Mouse (Mus musculus): ENCODE measurements around the gene Bcl2l13.

DNA sequence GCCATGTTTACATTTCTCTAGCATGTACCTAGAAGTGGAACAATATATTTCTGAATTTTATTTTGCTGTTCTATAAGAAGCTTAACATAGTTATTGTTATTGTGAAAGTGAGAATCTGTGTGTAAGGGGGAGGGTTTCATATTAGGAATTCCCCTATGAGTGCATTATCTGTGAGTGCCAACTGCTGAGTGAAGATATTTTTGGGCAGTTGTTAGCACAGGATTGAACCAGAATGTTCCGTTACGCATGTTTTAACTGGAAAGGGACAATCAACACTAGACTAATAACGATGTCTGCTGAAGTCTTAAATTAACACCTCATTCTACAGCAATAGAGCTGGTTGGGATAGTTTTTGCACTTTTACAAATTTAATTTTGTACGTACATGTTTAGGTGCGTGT is 5.7 kb downstream of the Bcl2l13 start:
- TF ChIP-seq MAFK (IDR thresholded peaks at IDR 0.05; ENCODE audit: insufficient read depth, low read depth, low read length) (no peak), ZC3H11A (IDR thresholded peaks at IDR 0.05; ENCODE audit: borderline replicate concordance, low read depth, low read length) (no peak), ZNF384 (IDR thresholded peaks at IDR 0.05; ENCODE audit: low read depth, low read length) (no peak), HCFC1 (IDR thresholded peaks at IDR 0.05; ENCODE audit: borderline replicate concordance, insufficient read depth, low read length) (no peak), CHD2 (IDR thresholded peaks at IDR 0.05; ENCODE audit: low read depth, low read length) (no peak)
